Mouse (Mus musculus): ENCODE measurements around the gene Gjd3.
"Not testable (repeated sequence)": the region's sequence is repeated elsewhere in the genome, so short reads cannot be mapped to it uniquely, and the experiment has no call there.

The Gjd3 gene

GRCm38 (mm10) chr11:98943741-98944461 is 38.9 kb downstream of the Gjd3 start:
- DNase-seq: no peak

DNA sequence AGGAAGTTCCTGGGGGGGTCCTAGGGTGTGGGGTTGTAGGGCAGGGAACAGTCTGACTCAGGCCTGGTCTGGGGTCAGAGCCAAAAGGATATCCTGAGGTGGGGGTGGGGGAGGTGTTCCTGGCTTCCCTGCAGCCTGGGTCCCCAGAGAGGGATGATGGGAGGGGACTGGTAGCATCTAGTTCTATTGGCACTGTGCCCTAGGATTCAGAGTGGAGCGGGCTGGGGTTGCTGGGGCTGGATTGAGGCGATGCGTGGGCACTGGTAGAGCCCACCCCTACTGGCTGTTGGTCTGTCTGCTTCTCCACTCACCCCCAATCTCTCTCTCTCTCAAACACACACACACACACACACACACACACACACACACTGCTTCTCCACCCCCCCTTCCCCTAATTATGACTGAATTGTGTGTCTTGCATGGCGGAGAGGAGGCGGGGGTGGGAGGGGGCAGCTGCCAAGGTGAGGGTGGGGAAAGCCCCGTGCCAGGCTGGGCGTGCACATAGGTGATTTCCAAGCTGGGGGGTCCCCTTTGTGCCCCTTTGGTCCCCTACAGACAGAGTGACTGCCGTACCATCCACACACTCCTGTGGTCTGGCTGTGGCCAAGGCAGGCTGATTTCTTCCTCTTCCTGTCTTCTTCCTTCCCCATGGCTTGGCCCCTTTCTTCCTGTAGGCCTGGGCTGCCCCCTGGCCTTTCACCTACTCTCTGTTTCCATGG is 39.7 kb downstream of the Gjd3 start:
- peak; percentile 53 for DNase-seq

DNA sequence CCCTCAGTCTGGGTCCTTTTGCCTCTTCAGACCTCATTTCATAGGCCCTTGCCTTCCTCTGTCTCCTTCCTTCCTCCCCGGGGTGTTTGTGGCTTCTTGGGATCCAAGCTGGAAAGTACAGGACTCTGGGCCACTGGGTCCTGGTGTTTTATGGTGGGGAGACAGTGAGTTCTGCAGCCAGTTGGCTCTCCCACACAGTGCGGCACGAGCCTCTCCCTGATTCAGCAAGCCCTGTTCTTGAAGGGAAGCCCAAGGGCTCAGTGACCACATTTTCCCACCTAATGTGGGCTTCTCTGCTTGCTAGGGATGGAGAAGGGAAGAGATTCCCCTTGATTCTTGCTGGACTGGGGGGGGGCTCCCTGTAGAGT is 40.3 kb downstream of the Gjd3 start:
- DNase-seq: no peak

DNA sequence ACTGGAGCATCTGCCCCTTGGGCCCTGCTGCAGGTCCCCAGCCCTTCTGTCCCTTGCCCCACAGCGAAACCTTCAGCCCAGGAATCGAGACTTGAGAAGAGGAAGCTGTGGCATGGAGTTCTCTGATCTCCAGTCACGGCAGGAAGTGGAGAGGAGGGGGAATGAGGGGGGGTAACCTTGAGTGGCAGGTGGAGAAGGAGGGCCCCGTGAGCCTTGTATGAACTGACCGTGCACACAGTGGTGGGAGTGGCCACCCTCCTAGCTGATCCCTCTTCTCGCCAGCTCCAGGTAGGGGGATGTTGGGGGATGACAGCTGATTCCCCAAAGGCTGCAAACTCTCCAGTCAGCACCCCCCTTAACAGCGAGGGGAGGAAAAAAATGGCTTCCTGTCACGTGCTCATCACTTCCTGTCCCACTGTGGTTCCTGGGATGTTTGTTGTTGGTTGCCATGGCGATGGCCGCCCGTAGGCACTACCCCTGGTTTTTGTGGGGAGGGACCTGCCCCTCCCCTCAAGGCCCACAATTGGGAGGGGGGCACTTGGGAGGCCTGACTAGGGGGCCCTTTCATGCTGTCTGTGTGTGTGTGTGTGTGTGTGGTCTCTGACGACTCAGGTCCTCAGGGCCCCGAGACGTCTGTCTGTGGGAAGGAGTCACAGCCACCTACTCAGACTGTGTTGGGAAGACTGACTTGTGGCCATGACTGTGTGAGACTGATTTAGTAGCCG is 40.8 kb downstream of the Gjd3 start:
- DNase-seq: no peak

DNA sequence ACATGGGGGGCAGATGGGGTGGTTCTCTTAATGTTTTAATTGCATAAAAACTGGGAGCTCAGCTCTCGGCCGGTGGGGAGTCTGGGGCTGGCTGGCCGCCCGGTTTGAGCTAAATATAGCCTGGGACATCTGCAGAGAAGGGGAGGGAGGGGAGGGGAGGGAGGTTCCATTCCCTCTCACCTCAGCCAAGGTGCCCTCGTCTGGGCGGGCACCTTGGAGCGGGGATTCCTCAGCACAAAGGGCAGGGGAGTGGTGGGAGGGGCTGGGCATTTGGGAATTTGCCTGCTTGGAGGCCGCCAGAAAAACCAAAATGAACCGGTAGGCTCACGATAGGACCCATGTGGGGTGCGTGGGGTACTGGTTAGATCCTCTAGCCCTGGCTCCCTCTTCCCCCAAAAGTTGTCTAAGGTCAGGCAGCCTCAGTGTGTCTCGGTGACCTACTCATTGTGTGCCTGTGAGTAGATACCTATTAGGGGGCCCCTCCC is 41.4 kb downstream of the Gjd3 start:
- DNase-seq: peak; percentile 86

DNA sequence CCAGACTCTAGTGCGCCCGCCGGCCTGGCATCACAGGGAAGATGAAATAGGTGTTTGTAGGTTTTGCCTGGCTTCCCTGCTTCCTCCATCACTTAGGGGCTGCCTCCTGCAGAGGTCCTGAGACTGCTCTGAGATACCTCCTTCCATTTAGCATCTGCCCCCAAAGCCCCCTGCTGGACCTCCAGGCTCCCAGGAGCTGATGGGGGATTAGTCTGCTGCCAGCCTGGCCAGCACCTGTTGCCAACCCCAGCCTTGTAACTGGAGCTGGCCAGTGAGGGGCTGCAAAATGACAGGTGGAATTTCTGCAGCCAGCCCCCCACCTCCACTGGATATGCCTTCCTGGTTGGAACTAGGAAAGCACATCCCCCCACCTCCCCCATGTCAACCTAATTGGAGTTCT is 42.0 kb downstream of the Gjd3 start:
- peak; percentile 64 for DNase-seq

GRCm38 (mm10) chr11:98939953-98940641 is 42.7 kb downstream of the Gjd3 start:
- peak; percentile 67 for DNase-seq

GRCm38 (mm10) chr11:98939084-98939952 is 43.5 kb downstream of the Gjd3 start:
- peak; percentile 65 for DNase-seq

DNA sequence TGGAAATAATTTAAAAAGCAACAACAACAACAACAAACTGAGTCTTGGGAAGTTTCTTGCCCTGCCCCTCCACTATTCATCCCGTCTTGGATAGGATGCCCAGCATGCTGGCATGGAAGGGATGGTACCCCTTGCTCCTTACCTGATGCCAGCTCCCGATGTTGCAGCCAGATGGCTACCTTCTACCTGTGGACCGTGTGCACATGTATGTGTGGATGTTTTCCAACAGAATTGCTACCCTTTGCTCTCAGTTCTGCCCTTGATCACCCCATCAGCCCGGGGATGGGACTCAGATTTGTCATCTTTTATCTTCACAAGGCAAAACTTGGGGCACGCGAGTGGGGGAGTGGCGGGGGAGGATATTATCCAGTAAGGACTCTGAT is 44.1 kb downstream of the Gjd3 start:
- no peak for DNase-seq

GRCm38 (mm10) chr11:98937914-98938694 is 44.7 kb downstream of the Gjd3 start:
- peak; percentile 60 for DNase-seq

DNA sequence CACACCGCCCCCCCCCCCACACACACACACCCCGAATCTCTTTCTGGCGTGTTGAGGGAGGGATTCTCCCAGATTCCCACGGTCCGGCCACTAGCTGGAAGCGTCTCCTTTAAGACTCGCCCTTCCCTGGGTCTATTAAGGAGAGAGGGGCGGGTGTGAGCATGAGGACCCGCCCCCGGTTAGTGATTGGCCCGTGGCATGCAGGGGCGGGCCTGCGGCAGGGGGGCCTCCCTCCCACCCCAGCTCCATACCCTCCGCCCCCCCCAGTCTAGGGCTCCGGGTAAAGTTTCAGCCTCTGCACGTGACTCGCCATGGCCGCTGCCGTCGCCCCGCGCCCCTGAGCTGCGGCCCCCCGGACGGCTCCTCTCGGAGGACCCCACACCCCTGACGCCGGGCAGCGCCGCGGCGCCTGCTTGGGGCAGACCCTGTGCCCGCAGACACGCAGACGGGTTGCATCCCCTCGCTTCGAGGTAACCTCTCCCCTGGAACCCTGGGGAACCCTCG is 45.4 kb downstream of the Gjd3 start:
- peak; percentile 76 for DNase-seq

GRCm38 (mm10) chr11:98936606-98937409 is 46.0 kb downstream of the Gjd3 start:
- DNase-seq: peak; percentile 43

DNA sequence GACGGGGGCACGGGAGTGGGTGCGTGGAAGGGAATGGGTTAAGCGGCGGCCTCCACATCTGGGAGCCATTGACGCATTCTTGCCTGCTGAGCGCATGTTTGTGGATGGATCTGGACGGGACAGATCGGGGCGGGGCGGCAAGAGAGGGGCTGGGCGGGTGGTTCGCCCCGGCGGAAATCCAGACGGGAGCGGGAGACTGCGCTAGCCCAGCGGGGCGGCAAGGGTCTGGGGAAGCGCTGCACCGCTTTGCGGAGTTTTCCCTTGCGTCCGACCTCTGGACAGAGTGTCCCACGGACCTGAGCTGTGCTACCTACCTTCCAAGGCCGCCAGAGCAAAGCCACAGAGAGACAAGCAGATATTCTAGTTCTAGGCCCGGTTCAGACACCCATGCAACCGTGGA is 46.6 kb downstream of the Gjd3 start:
- peak; percentile 39 for DNase-seq

DNA sequence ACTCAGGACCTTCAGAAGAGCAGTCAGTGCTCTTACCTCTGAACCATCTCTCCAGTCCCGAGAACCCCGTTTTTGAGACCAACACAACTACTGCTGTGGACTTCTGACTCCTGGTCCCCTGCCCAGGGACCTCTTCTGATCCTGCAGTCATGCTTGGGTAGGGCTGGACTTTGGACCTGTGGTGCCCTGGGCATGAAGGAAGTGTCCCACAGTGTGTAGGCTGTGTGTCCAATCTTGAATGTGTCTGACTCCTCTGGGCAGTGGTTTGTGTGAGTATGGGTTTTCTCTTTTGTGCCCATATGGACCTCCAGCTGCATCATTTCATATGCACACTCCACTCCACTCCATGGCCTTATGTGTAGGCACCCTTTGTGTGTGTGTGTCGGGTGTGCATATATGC is 47.7 kb downstream of the Gjd3 start:
- DNase-seq: peak; percentile 48

- peak; percentile 29 for DNase-seq
Observed at GRCm38 (mm10) chr11:98934367-98934766, 48.4 kb downstream of the Gjd3 start.

DNA sequence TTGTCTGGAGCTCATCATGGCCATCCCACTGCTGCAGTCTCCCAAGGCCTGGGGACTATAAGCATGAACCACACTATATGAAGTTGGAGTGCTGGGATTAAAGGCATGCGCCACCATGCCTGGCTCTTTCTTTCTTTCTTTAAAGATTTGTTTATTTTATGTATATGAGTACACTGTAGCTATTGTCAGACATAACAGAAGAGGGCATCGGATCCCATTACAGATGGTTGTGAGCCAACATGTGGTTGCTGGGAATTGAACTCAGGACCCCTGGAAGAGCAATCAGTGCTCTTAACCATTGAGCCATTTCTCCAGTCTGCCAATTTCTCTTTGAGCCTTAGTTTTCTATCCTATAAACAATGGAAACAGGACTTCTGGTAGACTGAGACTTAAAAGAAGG is 49.0 kb downstream of the Gjd3 start:
- DNase-seq: not testable (repeated sequence)

GRCm38 (mm10) chr11:98933151-98933550 is 49.7 kb downstream of the Gjd3 start:
- peak; percentile 88 for DNase-seq

DNA sequence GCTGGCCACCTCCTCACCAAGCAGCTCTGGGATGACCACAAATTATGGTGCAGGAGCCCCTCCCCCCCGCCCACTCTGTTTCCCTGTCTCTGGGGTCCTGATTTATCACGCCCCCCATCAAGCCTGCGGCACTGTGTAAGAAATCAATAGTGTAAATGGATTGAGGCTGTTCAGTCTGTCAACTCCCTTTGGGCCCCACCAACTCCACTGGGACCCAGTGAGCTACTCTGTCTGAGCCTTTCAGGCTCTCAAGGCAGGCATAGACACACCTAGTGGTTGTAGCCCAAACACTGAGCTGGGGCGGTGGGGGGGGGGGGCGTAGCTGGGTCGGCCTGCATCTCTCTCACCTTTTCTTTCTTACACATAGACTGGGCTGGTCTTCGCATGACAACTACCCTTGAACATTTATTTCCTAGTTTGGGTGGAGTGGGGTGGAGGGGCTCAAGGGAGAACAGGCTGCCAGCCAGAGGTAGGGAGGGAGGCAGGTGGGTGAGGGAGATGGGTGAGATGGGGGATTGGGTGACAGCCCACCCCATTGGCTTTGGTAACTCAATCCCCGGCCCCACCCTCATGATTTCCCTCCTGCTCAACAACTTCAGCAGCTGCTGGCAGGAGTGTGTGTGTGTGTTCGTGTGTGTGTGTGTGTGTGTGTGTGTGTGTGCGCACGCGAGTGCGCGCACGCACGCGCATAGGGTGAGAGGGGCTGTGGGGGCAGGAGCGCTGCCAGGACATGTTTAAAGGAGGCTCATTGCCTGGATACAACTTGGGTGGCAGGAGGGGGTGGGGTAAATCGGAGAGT is 50.3 kb downstream of the Gjd3 start:
- DNase-seq: peak; percentile 57
